Mouse (Mus musculus) c-Kit-positive CD71-positive TER-119-positive erythroid progenitor cells, embryonic 14.5 days (primary cell): Measurements from ENCODE around the gene Slc8a2.

Source experiments
- DNase-seq: peaks from one replicate; pipeline ENCODE4 v3.0.0-alpha.2; 2013; ENCODE audit warnings: low spot score

Gene Slc8a2

DNA sequence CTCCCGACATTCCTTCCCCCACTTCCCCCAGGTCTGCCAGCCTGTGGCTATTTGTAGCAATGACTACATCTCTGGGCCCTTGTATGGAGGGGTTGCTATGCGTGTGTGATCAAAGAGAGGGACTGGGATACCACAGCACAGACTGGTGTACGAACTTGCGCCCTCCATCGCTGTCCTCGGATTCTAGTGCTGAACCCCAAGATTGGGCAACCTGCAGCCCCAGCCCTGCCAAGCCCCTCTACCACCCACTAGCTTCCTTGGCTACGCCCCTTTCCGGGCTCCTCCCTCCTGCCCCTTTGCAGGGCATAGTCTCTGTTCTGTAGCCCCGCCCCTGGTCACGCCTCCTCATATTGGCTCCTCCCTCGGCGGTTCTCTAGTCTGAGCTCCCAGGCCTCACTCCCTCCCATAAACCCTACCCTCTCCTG lies at the start of gene Slc8a2:
TSS of gene Slc8a2 (plus strand) at position 406 of the 425 bp plus-strand sequence.
- peak; percentile 43 for DNase-seq

DNA sequence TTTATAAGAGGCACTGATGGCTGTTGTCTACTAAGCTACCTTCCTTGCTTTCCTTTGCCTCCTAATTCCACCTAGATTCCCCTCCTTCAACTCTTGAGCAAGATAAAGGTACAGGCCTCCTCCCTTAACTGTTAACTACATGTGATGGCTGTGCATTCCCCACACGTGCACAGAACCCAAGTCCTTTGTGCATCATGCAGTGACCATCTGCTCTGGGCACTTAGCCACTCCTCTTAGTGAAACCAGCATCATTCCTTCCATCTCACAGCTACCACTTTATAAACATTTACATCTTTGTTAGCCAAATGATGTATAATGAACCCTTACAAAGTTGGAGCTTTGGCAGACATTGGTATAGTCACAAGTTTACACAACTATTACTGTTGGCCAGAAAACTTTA lies 49.7 kb upstream of the Slc8a2 start:
- no peak for DNase-seq

DNA sequence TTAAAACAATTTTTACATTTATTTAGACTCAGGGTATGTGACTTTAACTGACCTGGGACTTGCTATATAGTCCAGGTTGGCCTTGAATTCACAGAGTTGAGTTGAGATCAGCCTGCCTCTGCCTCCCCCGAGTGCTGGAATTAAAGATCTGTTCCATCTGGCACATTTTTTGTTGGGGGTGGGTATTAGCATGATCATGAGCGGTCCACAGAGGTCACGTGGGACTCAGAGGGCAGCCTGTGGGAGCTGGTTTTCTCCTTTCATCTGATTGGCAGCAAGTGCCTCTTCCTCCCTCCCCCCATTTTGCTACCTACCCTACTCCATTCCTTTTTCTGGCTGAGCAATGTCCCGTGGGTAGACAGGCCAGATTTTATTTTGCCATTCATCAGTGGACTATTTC lies 49.0 kb upstream of the Slc8a2 start:
- no peak for DNase-seq

DNA sequence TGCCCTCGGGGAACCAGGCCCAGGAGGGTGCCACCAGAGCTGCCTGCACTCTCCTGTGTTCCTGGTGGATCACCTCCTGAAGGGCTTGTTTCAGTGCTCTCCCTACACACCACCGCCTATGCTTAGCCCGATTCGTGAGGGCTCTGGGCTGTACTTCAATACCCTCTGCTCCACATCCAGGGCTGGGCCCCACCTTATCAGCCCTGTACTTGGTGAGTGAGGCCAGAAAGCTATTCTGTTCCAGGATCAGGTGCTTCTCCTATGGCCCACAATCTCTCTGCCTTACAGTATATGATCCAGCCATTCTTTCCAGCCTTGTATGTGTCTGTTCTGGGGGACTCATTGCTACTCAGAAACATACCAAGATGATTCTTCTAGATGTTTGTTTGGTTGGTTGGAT lies 46.3 kb upstream of the Slc8a2 start:
- DNase-seq: no peak

DNA sequence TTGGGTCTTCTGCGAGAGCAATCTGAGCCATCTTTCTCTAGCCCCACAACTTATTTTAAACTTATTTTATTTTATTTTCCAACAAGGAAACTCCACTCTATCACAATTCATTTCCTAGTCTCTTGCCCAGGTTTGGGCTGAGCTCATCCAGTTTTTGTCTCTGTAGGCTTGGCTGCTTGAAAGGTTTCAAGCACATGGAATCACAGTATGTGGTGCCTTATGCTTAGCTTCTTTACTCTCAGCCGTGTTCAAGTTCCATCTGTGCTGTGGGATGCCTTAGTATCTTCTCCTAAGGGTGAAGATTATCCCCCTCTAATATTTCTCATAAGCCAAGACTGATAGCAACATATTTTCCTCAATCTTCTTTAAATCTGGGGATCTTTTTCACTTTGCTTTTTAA lies 42.0 kb upstream of the Slc8a2 start:
- DNase-seq: no peak

DNA sequence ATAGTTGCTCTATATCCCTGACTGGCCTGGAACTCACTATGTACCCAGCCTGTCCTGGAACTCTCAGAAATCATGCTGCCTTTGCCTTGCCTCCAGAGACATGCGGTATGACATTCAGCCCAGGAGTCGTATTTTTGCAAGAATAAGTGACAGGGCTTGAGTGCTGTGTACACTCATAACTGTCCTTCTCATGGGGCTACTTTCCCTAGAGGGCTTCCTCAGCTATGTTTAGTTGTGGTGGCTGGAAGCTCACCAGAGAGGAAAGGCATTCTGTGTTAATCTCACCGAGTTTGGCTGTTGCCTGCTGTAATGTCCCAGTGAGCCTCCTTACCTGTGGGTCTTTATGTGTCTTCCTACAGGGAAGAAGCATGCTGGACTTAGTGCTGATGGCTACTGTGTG lies 35.0 kb upstream of the Slc8a2 start:
- DNase-seq: no peak

DNA sequence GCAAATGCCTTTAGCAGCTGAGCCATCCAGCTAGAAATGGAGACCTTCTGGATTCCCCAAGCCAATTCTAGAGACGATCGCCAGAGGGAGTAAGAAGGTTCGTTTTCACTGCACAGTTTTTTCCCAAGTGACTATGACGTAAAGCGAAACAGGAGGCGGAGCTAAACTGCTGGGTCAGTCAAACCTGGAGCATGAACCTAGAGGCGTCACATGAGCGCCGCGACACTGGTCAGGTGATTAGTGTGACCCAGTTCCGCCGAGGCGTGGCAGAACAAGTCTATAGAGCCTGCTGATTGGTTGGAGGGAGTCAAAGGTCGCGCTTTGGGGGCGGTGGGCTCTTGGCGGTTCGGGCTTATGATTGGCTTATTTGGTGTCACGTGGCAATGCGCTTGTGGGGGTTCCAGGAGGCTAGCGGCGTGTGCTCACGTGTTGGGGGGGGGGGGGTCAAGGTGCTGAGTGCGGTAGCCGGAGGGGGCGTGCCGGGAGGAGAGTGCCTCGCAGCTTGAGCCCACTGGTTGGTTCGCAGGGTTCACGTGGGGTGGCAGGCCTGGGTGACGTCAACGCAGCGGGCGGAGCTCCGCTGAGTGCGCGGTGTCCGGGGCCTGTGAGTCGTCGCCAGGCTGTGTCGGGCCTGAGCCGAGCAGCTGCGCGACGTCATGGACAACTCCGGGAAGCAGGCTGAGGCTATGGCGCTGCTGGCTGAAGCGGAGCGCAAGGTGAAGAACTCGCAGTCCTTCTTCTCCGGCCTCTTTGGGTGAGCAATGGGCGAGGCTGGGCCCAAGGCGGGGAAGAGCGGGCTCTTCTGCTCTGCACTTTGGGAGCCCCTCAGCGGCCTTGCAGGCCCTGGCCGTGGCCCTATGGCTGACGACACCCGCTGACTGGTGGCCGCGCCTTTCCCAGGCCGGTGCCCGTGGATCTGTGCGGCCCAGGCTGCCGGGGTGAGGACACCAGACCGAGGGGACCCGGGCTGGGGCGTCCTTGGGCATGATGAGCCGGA lies 31.3 kb upstream of the Slc8a2 start, which contains the start of gene Napa:
TSS of gene Napa (plus strand) at position 438 of the 997 bp plus-strand sequence.
- DNase-seq: peak; percentile 99

DNA sequence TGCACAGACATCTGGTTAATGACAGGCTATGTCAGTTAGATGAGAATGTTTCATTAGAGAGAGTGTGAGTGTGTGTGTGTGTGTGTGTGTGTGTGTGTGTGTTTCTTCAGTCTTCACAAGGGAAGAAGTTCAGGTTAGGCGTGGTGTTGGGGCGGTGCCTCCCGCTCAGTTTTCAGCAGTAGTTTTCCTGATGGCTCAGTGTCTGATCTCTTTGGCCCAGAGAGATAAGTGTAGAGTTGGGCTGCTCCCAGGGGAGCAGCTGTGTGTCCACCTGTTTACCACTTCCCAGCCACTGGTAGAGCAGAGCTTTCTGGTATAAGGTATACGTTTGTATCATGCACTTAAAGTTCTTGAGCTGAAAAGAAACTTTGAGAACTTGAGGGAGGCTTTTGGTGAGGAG lies 29.7 kb upstream of the Slc8a2 start:
- peak; percentile 66 for DNase-seq

DNA sequence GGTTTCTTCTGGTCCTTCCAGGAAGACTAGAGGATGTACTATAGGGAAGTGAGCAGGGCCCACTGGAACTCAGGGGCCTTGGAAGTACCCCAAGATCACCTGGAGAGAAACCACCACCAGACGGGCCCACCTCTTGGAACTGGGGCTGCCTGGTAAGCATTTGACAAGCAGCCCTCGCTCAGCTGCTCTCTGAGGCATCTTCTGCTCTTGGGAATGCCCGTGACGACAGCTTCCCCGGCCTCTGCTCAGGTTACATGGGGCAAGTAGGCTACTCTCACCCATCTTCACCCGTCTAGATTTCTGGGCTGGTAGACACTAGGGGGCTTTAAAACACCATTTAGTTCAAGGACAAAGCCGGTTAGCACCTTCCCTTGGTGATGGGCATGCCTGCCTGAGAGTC lies 28.5 kb upstream of the Slc8a2 start:
- no peak for DNase-seq

DNA sequence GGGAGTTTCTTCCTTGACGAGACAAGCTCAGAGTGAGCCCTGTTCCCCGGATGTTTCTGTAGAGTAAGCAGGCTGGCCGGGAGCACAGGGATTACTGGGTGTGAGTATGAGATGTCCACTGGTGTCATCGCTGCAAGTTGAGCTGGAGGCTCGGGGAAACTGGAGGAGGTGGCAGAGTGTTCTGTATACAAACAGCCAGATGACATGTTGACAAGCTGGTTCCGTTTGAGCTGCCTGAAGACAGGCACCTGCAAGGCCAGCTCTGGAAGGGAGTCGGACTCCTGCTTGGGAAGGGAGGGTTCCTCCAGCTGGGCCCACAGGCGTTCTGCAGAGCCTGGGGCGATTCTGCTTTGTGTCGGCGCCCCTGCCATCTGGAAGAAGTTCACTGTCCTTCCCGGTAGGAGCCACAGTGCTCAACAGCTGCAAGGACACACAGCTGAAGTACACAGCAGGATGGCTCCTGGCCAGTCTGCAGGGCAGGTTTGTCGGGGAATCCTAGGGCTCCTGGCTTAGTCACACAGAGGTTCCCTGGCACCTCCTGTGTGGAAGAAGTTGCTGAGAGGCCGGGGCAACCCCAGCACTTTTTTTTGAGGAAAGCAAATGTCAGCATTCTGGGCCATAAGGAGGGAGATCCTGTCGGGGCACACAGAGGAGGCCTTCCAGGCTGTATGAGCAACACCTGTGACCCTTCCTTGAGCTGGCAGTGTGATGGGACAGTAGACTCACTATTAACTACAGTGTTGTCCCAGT lies 27.7 kb upstream of the Slc8a2 start:
- DNase-seq: no peak

DNA sequence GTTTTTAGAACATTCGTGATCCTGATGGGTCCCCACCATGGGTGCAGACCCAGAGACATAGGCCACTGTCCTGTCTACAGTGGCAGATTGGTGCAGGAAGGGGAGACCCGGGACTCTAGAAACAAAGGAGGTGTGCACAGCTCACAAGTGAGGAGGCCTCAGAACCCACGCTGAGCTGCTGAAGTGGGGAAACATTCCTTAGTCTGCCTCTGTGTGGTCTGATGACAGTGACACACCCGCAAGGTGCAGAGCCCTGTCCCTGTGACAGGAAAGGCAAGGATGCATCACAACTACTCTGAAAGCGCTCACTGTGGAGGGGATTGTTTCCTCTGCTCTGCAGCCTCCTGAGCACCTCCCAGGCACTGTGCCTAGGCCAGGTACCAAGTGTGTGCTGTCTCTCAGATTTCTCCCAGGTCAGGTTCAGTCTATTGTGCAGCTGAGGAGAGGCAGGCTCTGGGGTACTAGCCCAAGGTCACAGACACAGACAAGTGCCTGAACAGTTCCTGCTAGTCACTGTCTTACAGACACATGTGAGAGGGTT lies 26.9 kb upstream of the Slc8a2 start:
- DNase-seq: no peak

DNA sequence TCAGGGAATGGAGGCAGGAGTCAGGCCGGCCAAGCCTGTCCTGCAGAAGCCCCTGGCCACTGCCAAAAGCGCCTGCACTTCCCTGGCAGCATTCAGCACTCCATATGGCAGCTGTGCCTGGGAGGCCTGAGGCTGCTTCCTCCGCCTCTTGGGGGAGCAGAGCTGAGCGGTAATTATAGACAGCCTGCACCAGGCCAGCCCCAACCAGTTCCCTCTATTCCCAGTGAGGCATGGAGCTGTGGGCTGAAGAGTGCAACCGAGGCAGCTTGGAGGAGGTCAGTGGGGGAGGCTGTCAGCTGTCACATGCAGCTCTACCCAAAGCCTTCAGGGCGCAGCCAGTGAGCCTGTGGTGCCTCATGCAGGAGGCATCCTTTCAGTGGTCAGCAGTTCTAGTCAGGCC lies 25.9 kb upstream of the Slc8a2 start:
- DNase-seq: no peak

DNA sequence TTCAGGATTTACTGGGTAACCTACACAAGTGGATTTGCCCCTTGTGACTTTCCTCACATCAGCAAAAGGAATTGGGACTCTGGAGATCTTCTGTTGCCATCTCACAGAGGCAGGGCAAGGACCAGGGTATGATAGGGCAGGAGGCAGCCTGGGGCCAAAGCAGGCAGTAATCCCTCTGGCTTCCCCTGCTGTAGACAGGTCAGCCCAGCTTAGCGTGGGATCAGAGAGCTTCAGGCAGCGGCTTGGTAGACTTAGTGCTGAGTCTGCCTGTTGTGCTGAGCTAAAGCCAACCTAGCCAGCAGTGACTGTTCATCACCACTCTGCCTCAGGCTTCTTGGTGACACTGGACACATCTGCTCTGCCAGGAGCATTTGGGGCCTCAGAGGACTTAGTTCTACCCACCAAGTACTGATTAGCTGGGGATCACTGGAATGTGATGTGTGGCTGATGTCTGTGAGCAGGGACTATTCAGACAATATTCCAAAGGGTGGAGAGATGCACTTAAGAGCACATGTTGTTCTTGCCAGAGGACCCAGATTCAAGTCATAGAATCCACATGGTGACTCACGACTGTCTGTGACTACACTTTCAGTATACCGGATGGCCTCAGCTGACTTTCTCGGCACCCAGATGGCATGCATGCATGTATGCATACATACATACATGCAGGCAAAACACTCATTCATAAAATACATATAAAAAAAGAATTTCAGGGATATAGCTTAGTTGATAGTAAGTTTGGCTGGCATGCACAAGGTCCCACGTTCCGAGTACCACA lies 24.8 kb upstream of the Slc8a2 start:
- no peak for DNase-seq

DNA sequence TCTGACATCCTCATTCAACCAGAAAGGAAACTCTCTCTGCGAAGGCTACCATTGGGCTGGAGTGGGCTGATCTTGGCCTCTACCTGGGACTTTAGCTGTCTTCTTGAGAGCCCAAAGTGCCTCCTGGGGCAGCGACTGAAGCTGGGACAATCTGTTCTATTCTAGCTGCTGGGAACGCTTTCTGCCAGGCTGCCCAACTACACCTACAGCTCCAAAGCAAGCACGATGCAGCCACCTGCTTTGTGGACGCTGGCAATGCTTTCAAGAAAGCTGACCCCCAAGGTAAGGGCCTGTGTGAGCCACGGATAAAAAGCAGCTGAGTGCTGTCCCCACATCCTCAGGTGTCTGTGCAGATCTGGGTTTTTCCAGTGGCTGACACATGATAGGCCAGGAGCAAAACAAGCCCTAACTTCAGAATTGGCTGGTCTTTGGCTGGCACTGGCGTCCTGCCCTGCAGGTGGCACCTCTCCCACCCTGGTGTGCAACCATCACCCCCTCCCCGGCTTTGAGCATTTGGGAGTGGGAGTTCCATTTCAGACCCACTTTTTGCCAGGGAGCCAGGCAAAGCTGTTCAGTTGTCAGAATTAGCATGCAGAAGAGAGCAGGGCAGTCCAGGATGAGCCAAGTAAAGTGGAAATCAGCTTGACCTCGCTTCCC lies 20.6 kb upstream of the Slc8a2 start:
- DNase-seq: no peak

DNA sequence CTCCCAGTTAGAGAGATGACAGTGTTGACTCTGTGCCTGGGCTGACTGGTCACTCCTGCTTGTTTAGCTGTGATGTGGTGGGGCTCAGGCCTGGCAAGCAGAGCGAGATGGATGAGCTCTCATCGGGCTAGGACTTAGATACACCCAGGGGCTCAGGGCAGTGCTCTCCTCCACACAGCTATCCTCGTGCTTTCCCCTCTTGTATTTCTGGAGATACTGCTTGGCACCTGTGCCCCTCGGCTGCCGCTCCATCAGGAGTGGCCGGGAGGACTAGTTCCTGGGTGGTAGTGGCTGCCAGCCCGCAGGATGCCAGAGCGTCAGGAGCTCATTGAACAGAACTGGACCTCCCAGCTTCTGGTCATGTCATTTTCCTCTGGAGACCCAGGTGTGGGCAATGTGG lies 19.5 kb upstream of the Slc8a2 start:
- DNase-seq: no peak

DNA sequence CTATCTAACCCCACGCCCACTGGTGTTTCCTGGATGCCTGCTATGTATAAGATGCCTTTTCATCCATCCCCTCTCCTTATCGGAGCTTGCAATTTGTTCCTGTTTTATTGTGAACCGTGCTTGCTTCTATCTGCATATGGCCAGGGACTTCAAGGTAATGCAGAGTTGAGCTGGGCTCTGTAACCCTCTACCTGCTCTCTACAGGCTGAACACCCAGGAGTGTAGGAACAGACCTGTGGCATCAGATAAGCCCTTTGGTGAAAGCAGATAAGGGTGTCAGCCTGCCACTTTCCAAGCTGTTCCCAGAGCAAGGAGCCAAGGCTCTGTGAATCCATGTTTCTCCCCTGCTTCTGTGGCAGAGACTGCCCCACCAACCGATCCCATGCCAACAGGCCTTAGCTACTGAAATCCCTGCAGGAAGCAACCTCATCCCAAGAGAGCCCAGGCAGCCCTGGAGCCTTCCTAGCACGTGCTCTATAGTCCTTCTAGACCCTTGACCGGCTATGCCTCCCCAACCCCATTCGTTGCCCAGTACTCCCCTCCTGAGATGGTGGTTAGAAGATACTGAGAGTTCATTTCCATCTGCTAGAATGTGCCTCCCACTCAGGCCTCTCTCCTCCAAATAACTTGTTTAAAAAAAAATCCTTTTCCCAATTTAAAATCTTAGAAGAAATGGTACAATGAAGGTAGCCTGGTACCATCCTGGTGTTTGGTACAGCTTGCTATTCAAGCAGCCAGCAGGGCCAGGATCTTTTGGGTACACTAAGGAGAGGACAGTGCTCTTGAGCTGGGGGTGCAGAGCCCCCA lies 18.1 kb upstream of the Slc8a2 start:
- DNase-seq: no peak

DNA sequence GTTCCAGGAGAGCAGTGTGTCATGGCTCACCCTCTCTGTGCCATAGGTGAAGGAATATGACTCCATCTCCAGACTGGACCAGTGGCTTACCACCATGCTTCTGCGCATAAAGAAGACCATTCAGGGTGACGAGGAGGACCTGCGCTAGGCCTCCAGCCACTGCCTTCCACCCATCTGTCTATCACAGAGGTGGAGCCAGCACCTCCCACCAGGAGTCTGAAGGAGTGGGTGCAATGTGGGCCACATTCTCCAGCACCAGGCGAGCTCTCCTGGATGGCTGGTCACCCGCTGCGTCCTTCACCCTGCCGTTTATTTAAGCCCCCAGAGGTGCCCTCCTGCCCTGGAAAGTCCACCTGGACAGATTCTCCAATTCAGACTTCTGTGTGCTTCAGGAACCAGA lies 13.2 kb upstream of the Slc8a2 start:
- no peak for DNase-seq

DNA sequence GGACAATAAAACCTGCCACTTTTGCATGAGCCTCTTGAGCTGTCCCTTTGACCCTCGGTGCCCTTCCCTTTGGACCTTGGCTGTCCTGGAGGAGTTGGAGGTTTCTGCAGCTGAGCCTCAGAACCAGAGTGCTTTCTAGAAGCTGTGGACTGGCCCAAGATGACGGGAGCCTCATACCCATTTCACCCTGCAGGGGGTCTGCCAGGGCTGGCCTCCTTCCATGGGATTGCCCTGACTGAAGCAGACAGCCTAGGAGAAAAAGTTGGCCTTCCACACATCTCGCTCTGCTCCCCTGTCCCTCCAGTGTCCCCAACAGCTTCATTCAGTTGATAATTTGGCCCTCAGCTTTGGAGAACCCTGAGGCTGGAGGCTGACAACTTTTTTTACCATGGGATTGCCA lies 12.5 kb upstream of the Slc8a2 start:
- DNase-seq: no peak

DNA sequence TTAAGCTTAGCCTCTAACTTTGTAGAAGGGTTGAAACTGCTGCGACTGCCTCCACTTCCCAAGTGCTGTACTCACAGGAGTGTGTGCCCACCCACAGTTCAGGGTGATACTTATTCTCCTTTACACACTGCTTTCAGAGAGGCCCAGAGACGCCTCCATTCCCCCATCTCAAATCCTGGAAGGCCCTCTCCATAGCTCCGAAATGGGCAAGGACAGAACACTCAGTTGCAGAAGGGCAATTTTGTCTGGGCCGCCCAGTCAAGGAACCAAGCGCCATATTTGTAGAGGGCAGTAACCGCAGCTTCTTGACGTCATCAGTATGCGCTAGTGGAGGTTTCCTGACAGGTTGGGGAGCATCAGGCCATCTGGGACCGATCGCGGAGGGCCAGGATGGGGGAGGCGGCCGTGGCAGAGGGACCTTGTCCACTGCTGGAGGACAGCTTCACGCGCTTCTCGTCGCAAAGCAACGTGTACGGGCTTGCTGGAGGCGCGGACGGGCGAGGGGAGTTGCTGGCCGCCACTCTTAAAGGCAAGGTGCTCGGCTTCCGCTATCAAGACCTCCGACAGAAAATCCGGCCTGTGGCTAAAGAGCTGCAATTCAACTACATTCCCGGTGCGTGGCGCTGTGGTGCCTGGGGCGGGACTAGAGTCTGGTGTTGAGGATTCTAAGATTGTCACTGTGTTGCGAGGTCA lies 9.9 kb upstream of the Slc8a2 start, which contains the start of gene Kptn:
TSS of gene Kptn (plus strand) at position 327 of the 693 bp plus-strand sequence.
- DNase-seq: peak; percentile 92

DNA sequence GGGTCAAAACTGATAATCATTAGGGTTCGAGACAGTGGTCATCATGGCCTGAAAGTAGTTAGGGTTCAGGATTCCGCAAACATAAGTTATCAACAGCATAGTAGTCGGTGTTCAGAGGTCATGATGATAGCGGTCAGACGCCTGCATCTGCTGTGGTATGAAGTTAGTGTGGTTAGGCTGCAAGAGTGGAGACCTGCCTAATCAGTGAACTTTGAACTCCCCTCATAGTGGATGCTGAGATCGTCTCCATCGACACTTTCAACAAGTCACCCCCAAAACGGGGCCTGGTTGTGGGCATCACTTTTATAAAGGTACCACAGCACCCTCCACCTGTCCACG lies 9.4 kb upstream of the Slc8a2 start:
- no peak for DNase-seq
